23 mouse cellular contexts compared by ENCODE assay signal in genomic region chr11:53025686-53026085, GRCm38 (mm10).
DNase-seq lines count a peak whose midpoint lies in the region; ATAC-seq and TF ChIP-seq lines count a peak whose summit lies in the region.
"Had no signal": no experiment of that assay in that cellular context is flagged by ENCODE, and none has a peak within 500 bp of the region (broad histone marks: within the 10 kb centered on the region; RNA-seq: fewer than 3 reads in every experiment).

No protein-coding gene starts in this region.

- no peak overlapping the region for H3K27ac ChIP-seq in midbrain, postnatal 0 days (ENCODE audit: low read depth, low read length)
- H3K27ac ChIP-seq in midbrain, embryonic 14.5 days (replicated peaks; ENCODE audit: low read depth, low read length): no peak overlapping the region
- H3K27ac ChIP-seq in cerebellum, adult 2 months (ENCODE audit: insufficient read depth, low read length): no peak overlapping the region
- H3K27ac ChIP-seq: embryonic facial prominence, embryonic 13.5 days; forebrain, embryonic 12.5 days; heart, adult 2 months; limb, embryonic 15.5 days; liver, embryonic 15.5 days; lung, embryonic 15.5 days; stomach, postnatal 0 days had no signal

- 90% methylated on average over 6 of the region's 6 CpGs for WGBS in midbrain, postnatal 0 days
- 96% methylated on average over 6 of the region's 6 CpGs for WGBS in midbrain, embryonic 14.5 days
- 13% methylated on average over 6 of the region's 6 CpGs for WGBS in cerebellum, adult 2 months

- H3K4me1 ChIP-seq in midbrain, postnatal 0 days (ENCODE audit: insufficient read depth, low read length): no peaks in the 10 kb centered on the region
- no peaks in the 10 kb centered on the region for H3K4me1 ChIP-seq in midbrain, embryonic 14.5 days (ENCODE audit: control insufficient read depth, insufficient read depth, low read length)
- peaks cover 28% of the 10 kb centered on the region for H3K4me1 ChIP-seq in cerebellum, adult 2 months (ENCODE audit: control insufficient read depth, insufficient read depth, low read length)
- H3K4me1 ChIP-seq: embryonic facial prominence, embryonic 13.5 days; forebrain, embryonic 12.5 days; limb, embryonic 15.5 days; liver, embryonic 15.5 days; lung, embryonic 15.5 days; megakaryocyte, embryonic 14.5 days had no signal

- no peak for TF ChIP-seq POLR2A in cerebellum, adult 2 months (IDR thresholded peaks at IDR 0.05; ENCODE audit: borderline replicate concordance, insufficient read depth, low read length)

- DNase-seq in midbrain, postnatal 0 days (ENCODE audit: low spot score): peak; percentile 79
- DNase-seq in midbrain, embryonic 14.5 days: no peak
- DNase-seq in cerebellum, adult 2 months: peak; percentile 79 to 92
- peak; percentile 89 to 93 for DNase-seq in cerebellum, postnatal 25 days
- DNase-seq in urinary bladder, postnatal 36 days (ENCODE audit: low spot score in 2 of 2): no peak
- no peak for DNase-seq in liver
- no peak for DNase-seq in urinary bladder, adult 18-20 months (ENCODE audit: low spot score in 2 of 2)
- DNase-seq: adrenal gland, postnatal 10 days; gastrocnemius, postnatal 36 days; heart, adult 2 months; kidney, adult 11 months; layer of hippocampus, adult 9-11 months; lung, postnatal 36 days had no signal

- no peak overlapping the region for H3K9ac ChIP-seq in midbrain, postnatal 0 days (replicated peaks; ENCODE audit: low read length, poor library complexity, severe bottlenecking)
- no peak overlapping the region for H3K9ac ChIP-seq in midbrain, embryonic 14.5 days (replicated peaks; ENCODE audit: low read length)
- H3K9ac ChIP-seq: embryonic facial prominence, embryonic 13.5 days; forebrain, embryonic 12.5 days; limb, embryonic 15.5 days; liver, embryonic 15.5 days; lung, embryonic 15.5 days had no signal

- no peak for ATAC-seq in midbrain, postnatal 0 days (ENCODE audit: low FRiP score)
- ATAC-seq in midbrain, embryonic 14.5 days (ENCODE audit: low FRiP score, low TSS enrichment): no peak
- ATAC-seq: activated CD4-positive, CD25-positive, alpha-beta regulatory T cell, adult 4 months; midbrain, embryonic 16.5 days had no signal

- H3K36me3 ChIP-seq in midbrain, postnatal 0 days (ENCODE audit: insufficient read depth, low read length): no peaks in the 10 kb centered on the region
- no peaks in the 10 kb centered on the region for H3K36me3 ChIP-seq in midbrain, embryonic 14.5 days (ENCODE audit: control insufficient read depth, insufficient read depth, low read length)
- H3K36me3 ChIP-seq: embryonic facial prominence, embryonic 13.5 days; forebrain, embryonic 12.5 days; limb, embryonic 15.5 days; liver, embryonic 15.5 days; lung, embryonic 15.5 days had no signal

- no peaks in the 10 kb centered on the region for H3K9me3 ChIP-seq in midbrain, postnatal 0 days (ENCODE audit: low read length)
- H3K9me3 ChIP-seq in midbrain, embryonic 14.5 days (ENCODE audit: control insufficient read depth, low read length): no peaks in the 10 kb centered on the region
- H3K9me3 ChIP-seq: embryonic facial prominence, embryonic 13.5 days; forebrain, embryonic 12.5 days; limb, embryonic 15.5 days; liver, embryonic 15.5 days; lung, embryonic 15.5 days had no signal

- H3K4me3 ChIP-seq in midbrain, postnatal 0 days (ENCODE audit: low read depth, low read length): no peak overlapping the region
- H3K4me3 ChIP-seq in midbrain, embryonic 14.5 days (replicated peaks; ENCODE audit: low read depth, low read length): no peak overlapping the region
- H3K4me3 ChIP-seq in cerebellum, adult 2 months (replicated peaks; ENCODE audit: insufficient read depth, low read depth, low read length): no peak overlapping the region
- H3K4me3 ChIP-seq: embryonic facial prominence, embryonic 13.5 days; erythroblast, embryonic 14.5 days; forebrain, embryonic 12.5 days; heart, adult 2 months; limb, embryonic 15.5 days; liver, embryonic 15.5 days; lung, embryonic 15.5 days; megakaryocyte, embryonic 14.5 days had no signal

- no peak overlapping the region for H3K4me2 ChIP-seq in midbrain, postnatal 0 days (ENCODE audit: low read depth, low read length, poor library complexity, severe bottlenecking)
- H3K4me2 ChIP-seq in midbrain, embryonic 14.5 days (ENCODE audit: low read length): no peak overlapping the region
- H3K4me2 ChIP-seq: embryonic facial prominence, embryonic 13.5 days; forebrain, embryonic 12.5 days; limb, embryonic 15.5 days; liver, embryonic 15.5 days; lung, embryonic 15.5 days had no signal

- no peaks in the 10 kb centered on the region for H3K27me3 ChIP-seq in midbrain, postnatal 0 days (ENCODE audit: insufficient read depth, low read length)
- no peaks in the 10 kb centered on the region for H3K27me3 ChIP-seq in midbrain, embryonic 14.5 days (ENCODE audit: control insufficient read depth, insufficient read depth, low read length)
- H3K27me3 ChIP-seq in cerebellum, adult 2 months (ENCODE audit: control insufficient read depth, insufficient read depth, low read length): no peaks in the 10 kb centered on the region
- H3K27me3 ChIP-seq: embryonic facial prominence, embryonic 13.5 days; forebrain, embryonic 12.5 days; limb, embryonic 15.5 days; liver, embryonic 15.5 days; lung, embryonic 15.5 days had no signal

- no peak for TF ChIP-seq CTCF in midbrain, postnatal 0 days (IDR thresholded peaks at IDR 0.05)
- TF ChIP-seq CTCF in cerebellum, adult 2 months (IDR thresholded peaks at IDR 0.05; ENCODE audit: borderline replicate concordance, insufficient read depth, low read depth, low read length): no peak

Comparison
In these comparisons a context has a peak if more than half of its experiments do, and no peak if none do; other contexts are left out.
1. DNase-seq: peak in midbrain, postnatal 0 days (single experiment), cerebellum, adult 2 months (2 of 2) and cerebellum, postnatal 25 days (2 of 2); none in midbrain, embryonic 14.5 days (single experiment), urinary bladder, postnatal 36 days (0 of 2), liver (single experiment) and urinary bladder, adult 18-20 months (0 of 2).